Mouse (Mus musculus) mouse trophoblast stem cell (cell line): ENCODE results near the gene Pgghg.

Source experiments
- in situ Hi-C, 2 experiments: fragments of 300-500 bp; cut with MseI, MboI; formaldehyde crosslinking; loops; 2 replicates in 1 of 2; 3 replicates in 1 of 2; pipeline ENCODE4 v1.15.1; 2025

Gene Pgghg

DNA sequence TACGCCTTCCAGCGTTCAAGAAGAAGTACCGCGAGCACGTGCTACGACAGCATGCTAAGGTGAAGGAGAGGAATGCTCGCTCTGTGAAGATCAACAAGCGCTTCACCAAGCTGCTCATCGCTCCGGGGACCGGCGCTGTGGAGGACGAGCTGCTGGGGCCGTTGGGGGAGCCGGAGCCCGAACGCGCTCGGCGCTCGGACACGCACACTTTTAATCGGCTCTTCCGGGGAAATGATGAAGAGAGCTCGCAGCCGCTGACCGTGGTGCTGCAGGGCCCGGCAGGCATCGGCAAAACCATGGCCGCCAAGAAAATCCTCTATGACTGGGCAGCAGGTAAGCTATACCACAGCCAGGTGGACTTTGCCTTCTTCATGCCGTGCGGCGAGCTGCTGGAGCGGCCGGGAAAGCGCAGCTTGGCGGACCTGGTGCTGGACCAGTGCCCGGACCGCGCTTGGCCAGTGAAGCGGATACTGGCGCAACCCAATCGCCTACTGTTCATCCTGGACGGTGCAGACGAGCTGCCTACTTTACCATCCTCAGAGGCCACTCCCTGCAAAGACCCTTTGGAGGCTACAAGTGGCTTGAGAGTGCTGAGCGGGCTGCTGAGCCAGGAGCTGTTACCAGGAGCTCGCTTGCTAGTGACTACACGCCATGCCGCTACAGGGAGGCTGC is 18.7 kb upstream of the Pgghg start:
- in situ Hi-C loops, result no loop called here

- in situ Hi-C loops, result no loop called here
These were observed 18.0 kb upstream of the Pgghg start for GRCm38 (mm10) chr7:140923070-140923775.

DNA sequence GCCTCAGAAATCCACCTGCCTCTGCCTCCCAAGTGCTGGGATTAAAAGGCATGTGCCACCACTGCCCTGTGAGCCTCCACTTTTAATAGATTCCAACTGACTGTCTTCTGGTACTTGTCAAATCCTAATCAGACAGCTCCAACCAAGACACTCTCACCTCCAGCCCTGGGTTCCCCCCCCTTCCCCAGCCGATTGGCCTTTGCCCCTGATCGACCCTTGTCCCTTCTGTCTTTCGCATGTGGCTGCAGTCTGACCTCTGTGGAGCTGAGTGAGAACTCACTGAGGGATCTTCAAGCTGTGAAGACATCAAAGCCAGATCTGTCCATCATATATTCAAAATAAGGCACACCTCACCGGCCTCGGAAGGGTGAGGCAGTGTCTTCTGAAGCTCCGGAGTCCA is 14.0 kb upstream of the Pgghg start:
- in situ Hi-C loops, result no loop called here

DNA sequence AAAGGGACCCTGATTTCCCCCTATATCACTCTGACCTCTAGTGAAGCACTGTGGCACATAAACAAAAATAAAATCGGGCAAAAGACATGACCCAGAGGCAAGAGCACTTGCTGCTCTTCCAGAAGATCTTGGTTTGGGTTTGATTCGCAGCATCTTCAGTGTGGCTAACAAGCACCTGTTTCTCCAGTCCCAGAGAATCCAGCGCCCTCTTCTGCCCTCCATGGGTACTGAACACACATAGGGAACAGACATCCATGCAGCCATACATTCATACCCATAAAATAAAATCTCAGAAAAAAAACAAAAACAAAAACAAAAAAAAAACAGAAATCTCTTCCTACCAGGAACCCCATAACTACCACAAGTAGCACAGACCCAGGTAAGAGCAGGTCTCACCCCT is 2.8 kb upstream of the Pgghg start:
- in situ Hi-C loops, result no loop called here

GRCm38 (mm10) chr7:140938896-140939295 is 2.3 kb upstream of the Pgghg start:
- in situ Hi-C loops, result no loop called here

DNA sequence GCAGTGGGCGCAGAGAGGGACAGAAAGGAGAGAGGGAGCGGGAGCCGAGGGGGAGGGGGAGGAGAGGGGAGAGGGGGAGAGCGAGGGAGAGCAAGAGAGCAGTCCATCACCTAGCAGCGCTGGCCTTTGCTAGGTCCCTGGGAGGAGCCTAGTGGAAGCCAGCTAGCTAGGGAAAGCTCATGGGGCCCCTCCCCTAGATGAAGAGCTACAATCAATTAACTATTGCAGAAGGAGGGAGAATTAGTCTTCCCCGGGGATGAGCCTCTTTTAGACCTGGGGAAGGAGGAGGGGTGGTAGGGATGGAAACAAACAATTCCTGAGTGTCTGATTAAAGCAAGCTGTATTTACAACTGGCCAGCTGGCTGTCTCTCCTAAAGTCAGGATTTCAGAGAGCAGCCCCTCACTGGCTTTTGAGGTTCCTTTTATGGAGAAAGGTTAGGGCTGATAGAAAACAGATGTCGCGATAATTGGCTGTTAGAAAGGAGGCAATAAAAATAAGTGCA is 1.5 kb upstream of the Pgghg start:
- in situ Hi-C loops, result no loop called here

DNA sequence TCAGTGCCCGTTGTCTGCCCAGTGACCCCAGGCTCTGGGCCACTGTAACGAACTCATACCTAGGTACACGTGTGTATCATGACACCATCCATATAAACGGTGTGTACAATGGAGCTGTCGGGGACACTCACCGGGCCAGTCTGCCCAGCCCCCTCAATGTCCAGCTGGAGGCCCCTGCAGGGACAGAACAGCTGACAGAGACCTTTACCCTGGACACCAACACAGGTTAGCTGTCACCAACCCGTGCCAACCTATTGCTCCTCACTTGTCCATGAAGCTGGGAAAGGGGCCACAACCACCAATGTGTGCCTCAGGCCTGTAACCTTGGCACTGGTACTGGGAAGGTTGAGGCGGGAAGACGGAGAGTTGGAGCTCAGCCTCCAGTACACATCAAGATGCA is 1.1 kb downstream of the Pgghg start:
- in situ Hi-C loops, result no loop called here

DNA sequence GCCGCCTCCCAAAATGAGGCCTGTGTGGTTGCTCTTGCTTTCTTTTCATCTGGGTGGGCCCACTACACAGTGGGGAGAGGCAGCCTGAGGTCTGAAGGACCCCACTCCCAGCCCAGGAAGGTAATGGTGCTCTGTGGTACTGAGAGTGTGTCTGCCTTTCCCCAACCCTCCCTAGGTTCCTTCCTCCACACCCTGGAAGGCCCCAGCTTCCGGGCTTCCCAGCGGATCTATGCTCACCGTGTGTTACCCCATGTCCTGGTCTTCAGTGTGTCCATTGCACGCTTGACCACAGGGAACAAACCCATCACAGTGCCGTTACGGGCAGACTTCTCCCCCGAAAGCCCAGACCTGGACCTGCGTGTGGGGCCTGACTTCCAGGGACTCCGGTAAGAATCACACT is 1.6 kb downstream of the Pgghg start:
- in situ Hi-C loops, result no loop called here

GRCm38 (mm10) chr7:140943356-140943755 is 2.2 kb downstream of the Pgghg start:
- in situ Hi-C loops, result no loop called here

GRCm38 (mm10) chr7:140944236-140944635 is 3.0 kb downstream of the Pgghg start:
- in situ Hi-C loops, result no loop called here

DNA sequence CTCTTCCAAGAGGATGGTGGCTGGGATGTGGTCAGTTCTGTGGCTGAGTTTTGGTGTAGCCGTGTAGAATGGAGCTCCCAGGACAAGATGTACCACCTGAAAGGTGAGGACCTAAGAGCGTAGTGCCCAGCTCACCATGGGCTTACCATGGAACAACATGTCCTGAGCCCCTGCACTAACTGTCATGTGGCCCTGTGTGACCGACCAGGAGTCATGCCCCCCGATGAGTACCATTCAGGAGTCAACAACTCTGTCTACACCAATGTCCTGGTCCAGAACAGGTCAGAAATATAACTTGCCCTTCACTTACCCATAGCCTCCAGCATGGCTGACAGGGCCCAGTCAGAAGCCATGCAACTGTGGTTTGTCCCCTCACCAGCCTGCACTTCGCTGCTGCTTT is 4.1 kb downstream of the Pgghg start:
- in situ Hi-C loops, result no loop called here

GRCm38 (mm10) chr7:140946311-140946710 is 5.1 kb downstream of the Pgghg start:
- in situ Hi-C loops, result no loop called here

DNA sequence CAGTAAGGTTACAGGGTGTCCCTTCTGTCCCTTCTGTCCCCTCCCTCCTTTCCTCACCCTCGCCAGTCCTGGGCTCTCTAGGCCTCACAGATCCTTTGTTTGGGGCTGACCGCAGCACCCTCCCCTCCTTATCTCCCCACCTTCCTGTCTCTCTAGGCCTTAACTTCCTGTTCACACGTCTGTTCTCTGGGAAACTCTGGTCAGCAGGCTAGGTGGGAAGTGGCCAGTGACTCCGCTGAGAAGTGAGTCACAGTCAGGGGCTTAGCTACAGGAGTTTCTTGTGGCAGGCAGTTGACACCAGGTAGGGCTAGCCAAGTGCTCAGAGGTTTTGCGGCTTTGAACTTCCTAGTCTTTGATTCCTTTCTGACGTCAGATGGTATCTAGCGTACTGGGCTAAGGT is 5.8 kb downstream of the Pgghg start:
- in situ Hi-C loops, result no loop called here

DNA sequence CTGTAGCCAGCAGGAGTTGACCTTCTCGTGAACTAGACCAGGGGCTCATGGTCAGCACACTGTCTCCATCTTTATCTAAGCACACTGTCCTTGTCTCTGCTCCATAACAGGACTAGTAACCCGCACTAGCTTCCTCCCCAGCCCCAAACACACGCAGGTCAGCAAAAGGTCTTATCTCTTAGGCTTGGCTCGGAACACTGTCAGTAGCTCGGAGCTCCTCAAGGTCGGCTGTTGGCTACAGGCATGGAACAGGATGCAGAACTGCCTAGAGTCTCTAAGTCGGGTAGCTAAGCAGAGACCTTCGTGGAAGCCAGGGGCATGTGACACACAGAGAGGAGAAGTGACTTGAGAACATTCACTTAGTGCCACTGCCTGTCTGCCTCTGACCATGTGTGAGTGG is 7.0 kb downstream of the Pgghg start:
- in situ Hi-C loops, result no loop called here

DNA sequence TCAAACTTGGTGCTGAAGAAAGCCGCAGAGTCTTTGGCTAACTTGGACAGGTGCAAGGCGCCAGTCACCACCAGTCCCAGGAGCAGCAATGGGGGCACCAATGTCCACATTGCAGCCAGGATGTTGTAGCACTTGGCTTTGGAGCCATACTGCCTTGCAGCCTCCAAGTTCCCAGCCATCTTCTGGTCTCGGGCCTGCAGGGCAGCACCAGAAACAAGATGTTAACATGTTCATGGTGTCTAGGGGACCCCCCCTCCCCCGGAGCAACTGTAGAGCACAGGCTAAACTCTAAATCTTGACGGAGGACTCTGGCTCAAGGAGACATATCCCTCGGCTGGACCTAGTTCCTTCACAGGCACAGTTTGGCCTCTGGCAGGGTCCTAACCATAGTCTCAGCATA is 8.1 kb downstream of the Pgghg start:
- in situ Hi-C loops, result no loop called here

GRCm38 (mm10) chr7:140949824-140950530 is 8.8 kb downstream of the Pgghg start, which contains the start of gene Ifitm5:
TSS of gene Ifitm5 (minus strand) at chr7:140950291.
- in situ Hi-C loops, result no loop called here

GRCm38 (mm10) chr7:140951051-140951450 is 9.9 kb downstream of the Pgghg start:
- in situ Hi-C loops, result no loop called here

- in situ Hi-C loops, result no loop called here
These were observed 10.6 kb downstream of the Pgghg start for GRCm38 (mm10) chr7:140951765-140952164.

DNA sequence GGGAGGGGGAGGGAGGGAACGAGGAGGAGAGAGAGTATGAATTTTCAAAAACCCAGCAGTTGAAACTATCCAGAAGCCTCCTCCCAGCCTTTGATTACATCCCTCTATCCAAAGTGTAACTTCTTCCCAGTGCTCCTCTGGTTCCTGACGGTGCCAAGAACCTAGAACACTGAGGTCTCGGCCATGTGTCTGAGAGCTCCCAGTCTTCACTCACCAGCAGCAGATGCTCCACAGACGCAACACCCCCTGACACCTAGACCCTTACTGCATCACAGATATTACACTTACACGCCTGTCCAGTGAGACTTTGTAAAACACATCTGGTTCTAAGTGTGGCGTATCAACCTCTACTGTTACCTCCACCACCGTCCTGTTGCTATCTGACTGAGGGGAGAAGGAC is 11.2 kb downstream of the Pgghg start:
- in situ Hi-C loops, result no loop called here

GRCm38 (mm10) chr7:140953133-140953532 is 11.9 kb downstream of the Pgghg start:
- in situ Hi-C loops, result no loop called here

GRCm38 (mm10) chr7:140953800-140954732 is 12.9 kb downstream of the Pgghg start:
- in situ Hi-C loops, result no loop called here

GRCm38 (mm10) chr7:140954733-140955071 is 13.5 kb downstream of the Pgghg start:
- in situ Hi-C loops, result loop anchor here (5.0 kb wide), 2 partner anchors 88 to 93 kb away; no protein-coding TSS in a partner anchor
